Mouse (Mus musculus): Measurements from ENCODE around the gene Adprh.
A peak's percentile ranks its signal among the peaks of the same experiment; 100 is the strongest.
"Not testable (repeated sequence)": the region's sequence is repeated elsewhere in the genome, so short reads cannot be mapped to it uniquely, and the experiment has no call there.

Gene Adprh

DNA sequence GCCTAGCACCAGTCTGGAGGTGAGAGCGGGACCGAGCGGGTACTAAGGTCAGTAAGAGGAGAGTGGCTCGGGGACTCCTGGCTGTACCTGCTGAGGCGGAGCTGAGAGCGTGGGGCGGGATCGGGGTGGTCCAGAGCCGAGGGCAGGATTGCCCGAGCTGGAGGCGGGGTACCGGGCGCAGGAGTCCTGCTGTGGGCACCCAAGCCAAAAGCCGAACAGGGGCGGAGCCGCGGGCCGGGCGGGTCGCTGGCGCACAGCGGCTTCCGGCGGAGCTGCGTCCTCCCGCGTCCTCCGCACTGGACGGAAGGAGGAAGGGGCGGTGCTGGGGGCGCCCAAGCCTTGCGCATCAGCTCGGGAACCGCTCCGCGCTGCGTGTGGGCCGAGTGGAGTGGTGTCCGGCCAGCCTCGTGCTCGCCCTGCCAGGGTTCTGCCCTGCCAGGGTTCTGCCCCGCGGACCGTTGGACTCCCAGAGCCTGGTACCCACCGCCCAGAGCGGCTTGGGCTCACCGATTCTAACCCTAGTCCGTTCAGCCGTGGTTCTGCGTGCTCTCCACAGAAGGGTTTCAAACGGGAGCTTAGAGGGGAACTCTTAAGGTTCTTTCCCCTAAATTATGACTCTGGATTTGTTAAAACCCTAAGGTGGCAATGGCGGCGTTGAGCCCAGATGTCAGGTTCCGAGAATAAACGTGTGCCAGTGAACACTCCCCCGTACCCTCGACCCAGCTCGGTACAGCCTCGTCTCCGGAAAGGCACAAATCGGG lies at the start of gene Adprh:
Adprh (minus strand) TSS at position 262 of the 761 bp plus-strand sequence.
- DNase-seq: peak; percentile 83

DNA sequence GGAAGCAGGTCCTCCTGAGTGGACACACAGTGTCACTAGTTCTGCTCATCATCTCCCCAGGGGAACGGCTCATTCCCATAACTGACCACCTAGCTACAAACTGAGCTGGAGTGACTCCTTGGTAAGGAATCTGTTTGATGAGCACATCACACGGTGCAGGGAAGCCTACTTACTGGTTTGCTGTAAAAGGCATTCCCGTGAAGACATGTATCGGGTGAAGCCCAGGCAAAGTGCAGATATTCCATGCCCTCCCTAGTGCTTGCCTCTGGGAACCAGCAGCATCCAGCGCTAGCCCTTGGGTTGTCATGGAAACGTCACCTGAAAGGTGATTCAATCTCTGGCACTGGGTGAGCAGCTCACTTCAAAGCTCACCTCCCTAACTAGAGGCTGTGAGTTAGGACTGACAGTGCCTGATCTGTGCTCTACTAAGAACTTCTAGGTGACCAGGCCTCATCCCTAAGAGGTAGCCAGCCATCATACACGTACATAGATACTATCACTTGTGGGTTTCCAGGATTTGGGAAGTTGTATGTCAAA lies 44.2 kb upstream of the Adprh start:
- DNase-seq: no peak

DNA sequence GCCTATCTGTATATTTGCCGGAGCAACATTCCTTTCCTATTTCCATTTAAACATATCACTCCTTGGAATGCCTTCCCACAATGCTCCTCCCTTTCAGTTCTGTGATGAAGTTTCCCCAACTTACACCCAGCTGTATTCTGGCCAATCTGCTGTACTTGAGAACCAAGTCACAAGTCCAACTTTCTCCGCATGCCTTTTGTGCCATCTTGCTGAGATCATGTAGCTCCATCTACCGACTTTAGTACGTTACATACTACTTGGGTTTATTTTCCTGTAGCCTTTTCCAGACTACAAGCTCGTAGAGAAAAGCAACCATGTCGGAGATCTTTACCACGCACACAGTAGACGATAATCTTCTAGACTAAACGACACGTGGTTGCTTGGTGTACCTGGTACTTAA lies 41.4 kb upstream of the Adprh start:
- no peak for DNase-seq

DNA sequence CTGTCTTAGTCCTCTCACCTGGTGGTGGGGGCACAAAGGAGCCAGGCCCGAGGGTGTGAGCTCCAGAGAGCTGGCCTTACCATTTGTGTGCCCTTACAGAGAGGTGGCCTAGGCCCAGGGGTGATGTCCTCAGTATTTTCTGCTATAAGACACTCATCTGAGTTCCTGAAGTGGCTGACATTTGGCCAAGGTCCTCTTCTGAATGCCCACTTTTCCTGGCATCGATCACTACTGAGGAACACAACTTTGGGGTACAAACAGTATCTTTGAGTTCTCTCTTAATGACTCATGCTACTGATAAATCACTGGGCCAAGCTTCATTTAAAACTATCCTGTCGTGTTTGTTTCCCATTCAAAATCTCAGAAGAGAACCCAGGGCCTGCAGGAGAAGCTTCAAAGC lies 40.0 kb upstream of the Adprh start:
- DNase-seq: no peak

DNA sequence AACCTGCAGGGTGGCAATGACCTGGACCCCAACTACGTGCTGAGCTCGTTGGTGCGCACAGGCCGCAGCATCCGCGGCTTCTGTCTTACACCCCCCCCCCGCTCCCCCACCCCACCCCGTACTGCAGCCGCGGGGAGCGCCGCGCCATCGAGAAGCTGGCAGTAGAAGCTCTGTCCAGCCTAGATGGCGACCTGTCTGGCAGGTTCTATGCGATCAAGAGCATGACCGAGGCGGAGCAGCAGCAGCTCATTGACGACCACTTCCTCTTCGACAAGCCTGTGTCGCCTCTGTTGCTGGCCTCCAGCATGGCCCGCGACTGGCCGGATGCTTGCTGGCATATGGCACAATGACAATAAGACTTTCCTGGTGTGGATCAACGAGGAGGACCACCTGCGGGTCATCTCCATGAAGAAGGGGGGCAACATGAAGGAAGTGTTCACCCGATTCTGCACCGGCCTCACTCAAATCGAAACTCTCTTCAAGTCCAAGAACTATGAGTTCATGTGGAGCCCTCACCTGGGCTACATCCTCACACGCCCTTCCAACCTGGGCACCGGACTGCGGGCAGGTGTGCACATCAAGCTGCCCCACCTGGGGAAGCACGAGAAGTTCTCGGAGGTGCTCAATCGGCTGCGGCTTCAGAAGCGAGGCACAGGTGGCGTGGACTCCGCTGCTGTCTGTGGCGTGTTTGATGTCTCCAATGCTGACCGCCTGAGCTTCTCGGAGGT lies 31.2 kb upstream of the Adprh start:
- DNase-seq: no peak

DNA sequence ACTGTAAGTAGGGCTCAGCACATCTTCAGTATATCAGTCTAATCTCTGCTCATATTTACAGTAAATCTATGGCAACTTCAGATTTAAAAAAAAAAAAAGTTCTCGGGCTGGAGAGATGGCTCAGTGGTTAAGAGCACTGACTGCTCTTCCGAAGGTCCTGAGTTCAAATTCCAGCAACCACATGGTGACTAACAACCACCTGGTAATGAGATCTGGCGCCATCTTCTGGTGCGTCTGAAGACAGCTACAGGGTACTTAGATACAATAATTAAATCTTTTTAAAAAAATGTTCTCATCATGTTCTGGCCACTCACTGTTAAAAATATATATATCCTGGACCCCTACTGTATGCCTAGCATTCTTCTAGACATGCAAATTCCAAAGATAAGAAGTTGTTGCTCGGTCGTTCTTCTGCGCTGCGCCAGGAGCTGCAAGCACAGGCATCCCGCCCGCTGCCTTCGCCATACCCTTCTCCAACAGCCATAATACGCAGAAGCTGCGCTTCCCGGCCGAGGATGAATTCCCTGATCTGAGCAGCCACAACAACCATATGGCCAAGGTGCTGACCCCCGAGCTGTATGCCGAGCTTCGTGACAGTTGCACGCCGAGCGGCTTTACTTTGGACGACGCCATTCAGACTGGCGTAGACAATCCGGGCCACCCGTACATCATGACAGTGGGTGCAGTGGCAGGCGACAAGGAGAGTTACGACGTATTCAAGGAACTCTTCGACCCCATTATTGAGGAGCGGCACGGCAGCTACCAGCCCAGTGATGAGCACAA lies 30.5 kb upstream of the Adprh start:
- DNase-seq: peak; percentile 50

DNA sequence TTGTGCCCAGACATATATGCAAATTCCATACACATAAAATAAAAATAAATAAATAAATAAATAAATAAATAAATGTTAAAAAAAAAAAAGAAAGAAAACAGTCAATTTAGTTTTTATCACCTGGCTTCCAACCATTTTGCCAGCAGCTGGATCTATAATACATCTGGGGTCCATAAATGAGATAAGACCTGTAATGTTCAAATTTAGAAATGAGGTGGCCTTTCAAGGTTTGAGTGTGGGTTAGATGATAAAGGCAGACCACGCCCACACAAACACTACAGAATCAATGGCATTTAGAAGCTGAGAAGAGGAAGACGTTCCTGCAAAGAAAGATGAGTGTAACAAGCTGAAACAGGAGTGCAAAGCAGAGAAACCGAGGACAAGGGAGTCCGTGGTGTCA lies 28.8 kb upstream of the Adprh start:
- no peak for DNase-seq

DNA sequence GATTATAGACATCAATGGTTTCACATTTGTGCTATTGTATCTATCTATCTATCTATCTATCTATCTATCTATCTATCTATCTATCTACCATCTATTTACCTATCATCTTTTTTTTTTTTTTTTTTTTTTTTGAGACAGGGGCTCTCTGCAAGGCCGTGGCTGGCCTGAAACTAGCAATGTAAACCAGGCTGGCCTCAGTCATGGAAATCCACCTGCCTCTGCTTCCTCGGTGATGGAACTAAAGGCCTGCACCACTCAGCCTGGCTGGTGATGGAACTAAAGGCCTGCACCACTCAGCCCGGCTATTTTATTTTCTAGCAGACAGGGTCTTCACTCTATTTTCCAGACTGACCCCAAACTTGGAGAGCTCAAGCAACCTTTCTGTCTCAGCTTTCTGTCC lies 25.8 kb upstream of the Adprh start:
- DNase-seq: no peak

DNA sequence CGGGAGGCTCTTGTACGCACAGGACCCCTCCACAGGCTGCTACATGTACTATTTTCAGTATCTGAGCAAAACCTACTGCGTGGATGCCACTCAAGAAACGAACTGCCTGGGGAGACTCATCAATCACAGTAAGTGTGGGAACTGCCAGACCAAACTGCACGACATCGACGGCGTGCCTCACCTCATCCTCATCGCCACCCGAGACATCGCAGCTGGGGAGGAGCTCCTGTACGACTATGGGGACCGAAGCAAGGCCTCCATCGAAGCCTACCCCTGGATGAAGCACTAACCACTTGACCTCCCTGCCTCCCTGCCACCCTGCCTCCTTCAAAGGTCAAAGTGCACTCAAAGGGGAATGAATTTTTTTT lies 24.7 kb upstream of the Adprh start:
- DNase-seq: not testable (repeated sequence)

DNA sequence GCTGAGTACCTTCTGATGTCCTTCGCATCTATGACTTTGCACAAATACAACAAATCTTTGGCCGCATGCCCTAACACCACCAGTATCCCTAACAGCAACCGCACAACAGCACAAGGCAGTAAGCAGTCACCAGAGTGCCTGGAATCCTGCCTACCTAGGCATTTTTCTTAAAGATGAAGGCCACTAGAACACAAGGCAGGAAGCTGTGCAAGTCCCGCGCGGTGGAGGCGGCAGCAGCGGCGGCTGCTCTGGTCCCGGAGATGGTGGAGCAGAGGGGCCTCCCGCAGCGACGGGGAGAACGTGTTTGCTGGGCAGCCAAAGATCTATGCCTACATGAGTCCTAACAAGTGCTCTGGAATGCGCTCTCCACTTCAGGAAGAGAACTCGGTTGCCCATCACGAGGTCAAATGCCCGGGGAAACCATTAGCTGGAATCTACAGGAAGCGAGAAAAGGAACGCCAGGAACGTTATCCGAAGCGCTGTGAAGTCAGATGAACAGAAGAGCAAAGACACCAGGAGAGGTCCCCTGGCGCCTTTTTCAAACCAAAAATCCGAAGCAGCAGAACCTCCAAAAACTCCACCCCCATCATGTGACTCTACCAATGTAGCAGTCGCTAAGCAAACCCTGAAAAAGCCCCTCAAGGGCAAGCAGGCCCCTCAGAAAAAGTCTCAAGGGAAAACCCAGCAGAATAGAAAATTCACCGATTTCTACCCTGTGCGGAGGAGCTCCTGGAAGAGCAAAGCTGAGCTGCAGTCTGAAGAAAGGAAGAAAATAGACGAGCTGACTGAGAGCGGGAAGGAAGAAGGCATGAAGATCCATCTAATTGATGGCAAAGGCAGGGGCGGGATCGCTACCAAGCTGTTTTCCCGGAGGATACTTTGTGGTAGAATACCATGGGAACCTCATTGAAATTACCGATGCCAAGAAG lies 24.1 kb upstream of the Adprh start:
- DNase-seq: peak; percentile 29

DNA sequence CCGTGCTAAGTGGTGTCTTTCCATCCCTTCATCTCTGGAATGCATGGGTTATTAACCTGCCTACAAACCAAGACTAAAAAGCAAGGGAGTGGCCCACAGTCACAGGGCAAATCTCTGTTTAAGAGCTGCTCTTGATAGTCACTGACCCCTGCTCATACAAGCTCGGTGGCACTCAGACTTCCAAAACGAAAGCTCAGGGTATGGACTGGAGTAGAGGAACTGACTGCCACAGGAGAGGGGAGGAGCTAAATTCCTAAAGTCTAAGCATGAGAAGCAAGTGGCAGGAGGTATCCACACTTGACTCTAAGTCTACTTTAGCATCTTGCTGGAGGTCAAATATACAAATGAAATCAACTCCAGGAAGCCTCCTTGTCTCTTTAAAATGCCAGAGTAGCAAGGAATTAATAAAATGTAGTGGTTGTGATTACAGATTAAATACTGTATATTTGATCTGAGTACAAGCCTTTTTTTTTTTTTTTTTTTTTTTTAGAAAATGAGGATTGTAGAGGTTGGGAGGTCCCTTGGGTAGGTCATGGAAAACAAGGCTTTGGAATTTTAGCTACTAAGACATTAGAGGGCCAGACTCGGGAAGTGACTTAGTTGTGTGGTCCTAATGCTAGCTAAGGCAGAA lies 23.3 kb upstream of the Adprh start:
- no peak for DNase-seq

DNA sequence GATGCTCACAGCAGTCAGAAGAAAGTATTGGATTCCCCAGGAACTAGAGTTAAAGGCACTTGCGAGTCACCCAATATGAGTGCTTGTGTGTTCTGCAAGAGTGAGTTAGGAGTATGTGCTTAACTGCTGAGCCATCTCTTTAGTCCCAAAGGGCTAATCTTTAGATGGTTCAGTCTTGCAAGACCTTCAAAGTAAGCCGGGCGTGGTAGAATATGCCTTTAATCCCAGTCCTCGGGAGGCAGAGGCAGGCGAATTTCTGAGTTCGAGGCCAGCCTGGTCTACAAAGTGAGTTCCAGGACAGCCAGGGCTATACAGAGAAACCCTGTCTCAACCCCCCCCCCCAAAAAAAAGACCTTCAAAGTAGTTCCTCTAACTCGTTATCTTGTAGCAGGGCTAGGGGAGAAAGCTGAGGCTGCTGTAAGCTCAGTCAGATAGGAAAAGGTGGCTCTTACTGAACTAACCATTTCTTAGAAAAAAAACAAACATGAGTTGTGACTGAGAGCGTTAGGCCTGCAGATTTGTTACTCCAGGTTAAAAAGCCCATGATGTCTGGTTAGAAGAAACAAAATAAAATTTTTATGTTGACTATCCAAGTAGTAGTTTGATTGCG lies 22.3 kb upstream of the Adprh start:
- DNase-seq: no peak

DNA sequence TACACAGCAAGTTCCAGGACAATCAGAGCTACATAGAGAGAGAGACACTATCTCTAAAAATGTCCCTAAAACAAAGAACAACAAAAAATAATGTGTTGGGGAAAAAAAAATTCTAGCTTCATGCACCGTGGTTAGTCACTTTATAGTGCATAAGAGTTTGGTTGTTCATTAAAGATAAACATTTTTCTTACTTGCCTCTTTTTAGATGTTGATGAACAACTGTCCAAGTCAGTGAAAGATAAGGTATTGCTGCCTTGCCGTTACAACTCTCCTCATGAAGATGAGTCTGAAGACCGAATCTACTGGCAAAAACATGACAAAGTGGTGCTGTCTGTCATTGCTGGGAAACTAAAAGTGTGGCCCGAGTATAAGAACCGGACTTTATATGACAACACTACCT lies 21.2 kb upstream of the Adprh start:
- DNase-seq: no peak

DNA sequence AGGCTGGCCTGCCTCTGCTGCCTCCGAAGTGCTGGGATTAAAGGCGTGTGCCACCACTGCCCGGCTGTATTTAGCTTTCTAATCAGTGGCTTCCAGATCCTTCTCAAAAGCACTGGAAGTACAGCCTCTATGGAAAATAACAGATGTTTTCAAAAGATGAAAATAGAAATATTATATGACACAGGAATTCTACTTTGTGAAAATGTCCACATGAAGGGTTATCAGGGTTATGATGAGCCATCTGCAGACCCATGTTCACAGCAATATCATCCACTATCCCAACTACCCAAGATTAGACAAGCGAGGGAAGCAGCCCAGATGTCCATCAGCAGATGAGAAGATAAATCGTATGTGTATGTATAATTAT lies 20.0 kb upstream of the Adprh start:
- no peak for DNase-seq

DNA sequence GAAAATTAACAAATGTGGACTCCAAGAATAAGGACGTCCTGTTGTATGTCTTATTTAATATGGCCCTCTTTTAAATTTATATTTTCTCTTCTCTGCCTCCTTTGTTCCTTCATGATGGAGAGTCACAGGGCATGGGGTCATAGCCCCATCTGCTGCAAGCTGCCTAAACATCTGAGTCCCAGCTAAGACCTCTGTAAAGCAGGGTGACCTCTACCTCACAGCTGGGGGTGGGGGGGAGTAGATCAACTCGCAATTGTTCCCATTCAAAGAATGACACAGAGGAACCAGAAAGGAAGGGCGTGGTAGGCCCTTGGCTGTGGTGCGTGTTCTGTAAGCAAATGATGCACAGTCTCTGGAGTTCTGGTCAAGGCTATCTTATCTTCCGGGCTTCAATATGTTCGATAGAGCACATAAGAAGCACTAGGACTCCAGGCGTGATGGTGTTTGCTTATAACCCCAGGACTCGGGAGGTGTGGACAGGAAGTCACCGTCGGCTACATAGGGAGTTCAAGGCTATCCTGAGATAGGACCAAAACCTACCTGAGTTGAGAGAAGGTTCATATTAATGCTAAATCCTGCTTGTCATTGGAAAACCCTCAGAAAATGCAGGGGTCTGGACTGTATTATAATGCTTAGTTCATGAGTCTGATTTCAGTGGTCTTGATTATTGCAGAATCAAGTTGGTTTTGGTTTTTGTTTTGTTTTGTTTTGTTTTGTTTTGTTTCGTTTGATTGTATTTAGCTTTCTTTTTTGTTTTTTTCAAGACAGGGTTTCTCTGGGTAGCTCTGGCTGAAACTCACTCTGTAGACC lies 19.4 kb upstream of the Adprh start:
- DNase-seq: no peak

DNA sequence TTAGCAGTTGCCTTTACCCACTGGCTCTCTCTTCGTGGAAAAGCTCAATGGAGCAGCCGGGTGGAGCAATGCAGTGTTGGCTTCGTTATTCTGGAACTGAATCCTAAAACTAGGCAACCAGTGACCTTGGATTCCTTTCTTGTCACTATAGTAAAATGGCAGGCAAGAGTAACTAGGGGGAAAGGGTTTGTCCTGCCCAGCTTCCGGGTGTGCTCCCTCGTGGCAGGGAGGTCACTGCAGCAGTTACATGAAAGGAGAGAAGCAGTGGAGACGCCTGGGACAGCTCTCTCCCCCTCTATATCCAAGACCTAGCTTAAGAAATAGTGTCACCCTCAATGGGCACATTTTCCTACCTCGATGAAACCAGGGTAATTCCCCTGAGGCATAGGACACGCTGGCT lies 16.9 kb upstream of the Adprh start:
- no peak for DNase-seq

DNA sequence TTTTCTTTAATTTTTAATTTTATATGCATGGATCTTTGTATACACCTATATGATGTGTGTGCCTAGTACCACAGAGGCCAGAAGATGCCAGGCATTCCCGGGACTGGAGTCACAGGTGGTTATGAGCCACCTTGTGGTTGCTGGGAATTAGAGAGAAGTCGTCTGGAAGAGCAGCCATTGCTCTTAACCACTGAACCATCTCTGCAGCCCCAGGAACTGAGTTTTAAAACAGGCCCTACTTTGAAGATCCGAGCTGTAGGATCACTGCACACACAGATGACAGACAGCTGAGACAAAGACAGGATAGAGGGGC lies 16.2 kb upstream of the Adprh start:
- no peak for DNase-seq

DNA sequence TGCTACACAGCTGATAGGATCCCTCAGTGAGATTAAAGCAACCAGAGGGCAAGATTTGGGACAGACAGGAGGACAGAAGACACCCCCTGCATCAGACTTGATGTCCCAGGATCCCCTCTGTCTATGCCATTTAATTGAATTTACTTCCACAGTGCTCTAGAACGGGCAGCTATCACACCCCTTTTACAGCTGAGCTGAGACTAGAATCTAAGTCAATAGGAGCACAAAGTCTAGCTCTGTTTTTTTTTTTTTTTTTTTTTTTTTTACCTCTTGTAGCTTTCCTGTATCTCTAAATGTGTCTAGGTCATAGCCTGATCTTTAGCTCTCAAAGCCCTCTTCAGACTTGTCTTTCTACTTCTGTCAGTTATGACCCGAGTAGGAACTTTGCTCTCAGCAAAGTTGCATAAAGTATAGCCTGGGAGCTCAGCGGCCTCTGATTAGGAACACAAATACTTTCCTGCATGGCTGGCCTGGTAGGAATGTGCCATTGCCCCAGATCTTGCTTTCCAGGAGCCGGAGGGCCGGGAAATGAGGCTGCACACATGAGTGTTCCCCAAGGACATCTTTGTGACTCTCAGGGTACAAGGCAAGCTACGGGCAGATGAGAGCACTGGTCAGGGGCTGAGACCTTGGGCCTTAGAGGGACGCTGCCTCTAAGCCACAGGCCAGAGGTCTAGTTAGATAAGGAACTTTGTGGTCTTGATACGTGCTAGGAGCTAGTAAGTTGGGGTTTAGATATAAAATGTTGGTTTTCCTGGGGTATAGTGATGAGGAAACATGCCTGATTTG lies 15.6 kb upstream of the Adprh start:
- DNase-seq: no peak

DNA sequence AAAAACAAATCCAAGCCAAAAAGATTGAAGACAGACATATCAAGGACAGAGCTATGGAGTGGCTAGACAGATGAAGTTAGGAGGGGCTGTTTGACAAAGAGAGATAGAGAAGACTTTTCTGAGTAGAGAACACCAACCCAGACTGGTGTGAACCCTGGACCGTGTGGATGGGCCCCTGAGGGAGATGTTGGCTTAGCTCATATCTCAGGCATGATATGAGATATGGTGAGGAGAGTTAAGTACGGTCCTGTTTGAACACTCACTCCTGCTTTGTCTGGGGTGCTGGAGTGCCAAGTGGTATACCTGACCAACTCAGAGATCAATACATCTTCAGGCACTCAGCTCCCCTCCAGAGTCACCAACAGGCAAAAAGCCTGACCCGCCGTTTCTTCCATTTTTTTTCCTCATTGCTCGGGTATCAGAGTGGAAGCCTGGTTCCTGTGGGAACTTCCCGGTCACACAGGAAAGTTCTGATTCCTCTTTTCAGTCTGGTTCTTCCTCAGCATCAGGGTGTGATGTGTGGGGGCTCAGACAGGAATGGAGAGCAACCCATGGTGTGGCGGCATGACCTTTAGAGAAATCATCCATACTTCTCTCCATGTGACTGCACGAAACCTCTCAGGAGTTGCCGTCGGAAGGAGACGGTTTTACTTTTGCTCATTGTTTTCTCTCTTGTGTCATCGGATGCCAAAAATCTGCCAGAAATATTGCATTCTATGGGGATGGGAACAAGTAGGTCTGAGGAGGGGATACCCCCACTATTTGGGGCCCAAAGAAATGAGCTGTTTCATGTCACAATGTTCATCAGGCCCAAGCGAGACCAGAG lies 14.8 kb upstream of the Adprh start:
- DNase-seq: no peak

All from right cerebral cortex, postnatal 4 days (tissue).